Mouse (Mus musculus): Measurements from ENCODE around the gene Tuba1a. TPM values are rescaled to one million over a fixed set of nuclear protein-coding genes. Genes with fewer than 3 reads are reported as not detected.
"Not testable (repeated sequence)": the region's sequence is repeated elsewhere in the genome, so short reads cannot be mapped to it uniquely, and the experiment has no call there.

Gene Tuba1a
- polyA plus RNA-seq, 1 experiment from 2014 or later: 1,480 TPM

GRCm38 (mm10) chr15:98984681-98985080 is 31.2 kb upstream of the Tuba1a start:
- Histone ChIP-seq H3K4me1 (peaks cover 44% of the 10 kb centered on the region), H3K9ac (no peak overlapping the region), H3K27ac (peak overlapping the region; percentile 92), H3K4me3 (peak overlapping the region; percentile 48; the same call in 1 of the 2 replicates), H3K9me3 (no peaks in the 10 kb centered on the region), H3K4me2 (peak overlapping the region; percentile 68; the same call in 1 of the 2 replicates), H3K36me3 (no peaks in the 10 kb centered on the region), H3K27me3 (no peaks in the 10 kb centered on the region)
- WGBS: 61% methylated on average over 6 of the region's 6 CpGs
- ATAC-seq (ENCODE audit: insufficient number of reproducible peaks, insufficient read depth, low FRiP score, low TSS enrichment, low read depth): no peak

GRCm38 (mm10) chr15:98983431-98984081 is 30.1 kb upstream of the Tuba1a start:
- 42% methylated on average over 16 of the region's 16 CpGs for WGBS
- Histone ChIP-seq H3K4me1 (peaks cover 47% of the 10 kb centered on the region), H3K27ac (peak overlapping the region; percentile 34; the same call in 1 of the 2 replicates), H3K36me3 (no peaks in the 10 kb centered on the region), H3K9me3 (no peaks in the 10 kb centered on the region), H3K27me3 (no peaks in the 10 kb centered on the region), H3K4me2 (no peak overlapping the region), H3K9ac (no peak overlapping the region), H3K4me3 (no peak overlapping the region)
- ATAC-seq (ENCODE audit: insufficient number of reproducible peaks, insufficient read depth, low FRiP score, low TSS enrichment, low read depth): no peak

DNA sequence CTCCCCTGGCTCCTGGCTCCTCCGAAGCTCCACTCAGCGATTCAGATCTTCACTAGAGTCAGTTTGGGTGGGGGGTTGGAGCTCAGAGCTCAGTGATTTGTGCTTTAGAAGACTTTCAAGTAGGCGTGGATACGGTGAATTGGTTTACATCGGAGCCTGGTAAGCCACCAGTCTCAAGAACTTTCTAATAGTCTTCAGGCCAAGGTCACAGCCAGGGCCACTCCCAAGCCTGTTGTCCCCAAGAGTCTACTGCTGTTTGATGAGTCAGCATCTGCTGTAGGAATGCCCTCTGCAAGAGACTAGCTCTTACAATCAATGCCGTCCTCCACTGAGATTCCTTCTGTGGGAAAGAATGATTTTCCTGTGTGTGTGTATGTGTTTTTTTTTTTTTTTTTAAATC is 28.6 kb upstream of the Tuba1a start:
- no peak for ATAC-seq (ENCODE audit: insufficient number of reproducible peaks, insufficient read depth, low FRiP score, low TSS enrichment, low read depth)
- Histone ChIP-seq H3K27me3 (no peaks in the 10 kb centered on the region), H3K4me3 (no peak overlapping the region), H3K4me1 (peaks cover 47% of the 10 kb centered on the region), H3K4me2 (no peak overlapping the region), H3K36me3 (no peaks in the 10 kb centered on the region), H3K9me3 (no peaks in the 10 kb centered on the region), H3K9ac (no peak overlapping the region), H3K27ac (no peak overlapping the region)
- WGBS: 82% methylated on average over 6 of the region's 6 CpGs

- H3K4me3 ChIP-seq: no peak overlapping the region
- no peak overlapping the region for H3K27ac ChIP-seq
- H3K4me1 ChIP-seq: peaks cover 36% of the 10 kb centered on the region
- no peak for ATAC-seq (ENCODE audit: insufficient number of reproducible peaks, insufficient read depth, low FRiP score, low TSS enrichment, low read depth)
- 33% methylated on average over 7 of the region's 7 CpGs for WGBS
- H3K9ac ChIP-seq: no peak overlapping the region
- H3K36me3 ChIP-seq: no peaks in the 10 kb centered on the region
- no peak overlapping the region for H3K4me2 ChIP-seq
- H3K27me3 ChIP-seq: no peaks in the 10 kb centered on the region
- no peaks in the 10 kb centered on the region for H3K9me3 ChIP-seq
Measured at GRCm38 (mm10) chr15:98980012-98980614, 26.6 kb upstream of the Tuba1a start.

DNA sequence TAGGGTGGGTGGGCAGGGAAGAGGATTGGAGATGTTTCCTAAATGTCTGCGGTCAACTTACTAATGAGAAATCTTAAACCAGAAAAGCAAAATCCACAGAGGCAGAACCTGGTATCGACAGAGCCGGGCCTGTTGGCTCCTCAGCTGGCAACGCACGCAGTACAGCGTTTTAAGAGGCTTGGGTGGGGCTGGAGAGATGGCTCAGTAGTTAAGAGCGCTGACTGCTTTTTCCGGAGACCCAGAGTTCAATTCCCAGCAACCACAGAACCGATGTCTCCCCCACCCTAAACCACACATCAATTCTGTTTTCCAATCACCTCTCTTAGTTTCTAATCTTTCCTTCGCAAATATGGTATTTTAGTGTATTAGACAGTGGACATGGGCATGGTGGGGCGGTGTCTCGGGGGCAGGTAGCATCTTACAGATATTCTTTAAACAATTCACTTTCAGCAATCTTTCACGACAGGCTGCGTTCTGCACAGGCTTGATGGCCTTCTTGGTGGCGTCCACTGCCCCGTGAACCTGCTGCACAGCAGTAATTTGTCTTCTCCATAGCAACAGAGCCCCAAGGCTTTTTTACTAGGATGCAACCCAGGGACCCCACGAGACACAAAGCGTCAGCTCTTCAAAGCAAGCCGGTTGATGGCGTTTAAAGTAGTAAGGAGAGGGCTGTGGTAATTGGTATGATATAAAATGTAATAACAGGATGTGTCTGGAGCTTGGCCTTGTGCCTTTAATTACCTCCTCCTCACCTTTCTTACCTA is 25.1 kb upstream of the Tuba1a start:
- no peaks in the 10 kb centered on the region for H3K36me3 ChIP-seq

DNA sequence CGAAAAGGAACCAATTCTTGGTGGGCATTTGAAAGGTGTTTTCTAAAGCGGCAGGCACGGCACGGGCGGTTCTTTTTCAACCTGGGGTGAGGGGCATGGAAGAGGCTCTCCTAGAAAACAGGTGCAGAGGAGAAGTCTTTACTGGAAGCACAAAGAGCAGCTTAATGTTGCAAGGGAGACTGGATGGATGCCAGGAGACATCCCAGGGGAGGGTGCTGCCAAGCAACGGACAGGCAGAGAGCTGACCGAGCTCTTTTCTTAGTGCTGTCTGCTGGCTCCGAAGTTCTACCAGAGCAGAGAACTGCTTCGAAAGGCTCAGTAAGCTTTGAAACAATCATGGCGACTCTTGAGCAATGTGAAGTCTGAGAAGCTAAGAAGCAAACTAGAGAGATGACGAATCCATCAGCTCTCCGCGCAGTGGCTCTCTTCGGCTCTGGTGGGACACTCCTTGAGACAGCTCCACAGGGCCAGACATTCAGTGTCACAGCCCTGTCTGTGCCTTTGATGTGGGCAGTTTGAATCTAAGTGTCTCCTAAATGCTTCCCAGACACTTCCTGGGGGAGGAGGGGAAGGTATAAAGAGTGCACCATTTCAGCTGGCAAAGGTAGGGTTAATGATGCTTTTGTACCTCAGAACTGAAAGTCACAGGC is 24.4 kb upstream of the Tuba1a start:
- no peaks in the 10 kb centered on the region for H3K9me3 ChIP-seq
- peak overlapping the region; percentile 7; the same call in 1 of the 2 replicates for H3K9ac ChIP-seq
- peaks cover 33% of the 10 kb centered on the region for H3K4me1 ChIP-seq
- ATAC-seq (ENCODE audit: insufficient number of reproducible peaks, insufficient read depth, low FRiP score, low TSS enrichment, low read depth): no peak; the same call in 1 of the 2 replicates
- H3K4me3 ChIP-seq: no peak overlapping the region
- H3K27ac ChIP-seq: peak overlapping the region; percentile 77
- 53% methylated on average over 14 of the region's 14 CpGs for WGBS
- peak overlapping the region; percentile 40 for H3K4me2 ChIP-seq
- no peaks in the 10 kb centered on the region for H3K36me3 ChIP-seq
- H3K27me3 ChIP-seq: no peaks in the 10 kb centered on the region

More for the DNA sequence above, 25.1 kb upstream of the Tuba1a start:
- Histone ChIP-seq H3K9me3 (no peaks in the 10 kb centered on the region), H3K9ac (no peak overlapping the region), H3K4me3 (no peak overlapping the region), H3K4me1 (peaks cover 30% of the 10 kb centered on the region), H3K27ac (peak overlapping the region; percentile 44), H3K4me2 (no peak overlapping the region), H3K27me3 (no peaks in the 10 kb centered on the region)
- ATAC-seq (ENCODE audit: insufficient number of reproducible peaks, insufficient read depth, low FRiP score, low TSS enrichment, low read depth): no peak
- 49% methylated on average over 20 of the region's 20 CpGs for WGBS

- peaks cover 33% of the 10 kb centered on the region for H3K4me1 ChIP-seq
- no peak for ATAC-seq (ENCODE audit: insufficient number of reproducible peaks, insufficient read depth, low FRiP score, low TSS enrichment, low read depth)
- no peaks in the 10 kb centered on the region for H3K27me3 ChIP-seq
- H3K36me3 ChIP-seq: no peaks in the 10 kb centered on the region
- peak overlapping the region; percentile 77 for H3K27ac ChIP-seq
- no peak overlapping the region for H3K4me3 ChIP-seq
- peak overlapping the region; percentile 40; the same call in 1 of the 2 replicates for H3K4me2 ChIP-seq
- 65% methylated on average over 21 of the region's 21 CpGs for WGBS
- H3K9me3 ChIP-seq: no peaks in the 10 kb centered on the region
- H3K9ac ChIP-seq: peak overlapping the region; percentile 7; the same call in 1 of the 2 replicates
Measured at GRCm38 (mm10) chr15:98976763-98977758, 23.6 kb upstream of the Tuba1a start.

DNA sequence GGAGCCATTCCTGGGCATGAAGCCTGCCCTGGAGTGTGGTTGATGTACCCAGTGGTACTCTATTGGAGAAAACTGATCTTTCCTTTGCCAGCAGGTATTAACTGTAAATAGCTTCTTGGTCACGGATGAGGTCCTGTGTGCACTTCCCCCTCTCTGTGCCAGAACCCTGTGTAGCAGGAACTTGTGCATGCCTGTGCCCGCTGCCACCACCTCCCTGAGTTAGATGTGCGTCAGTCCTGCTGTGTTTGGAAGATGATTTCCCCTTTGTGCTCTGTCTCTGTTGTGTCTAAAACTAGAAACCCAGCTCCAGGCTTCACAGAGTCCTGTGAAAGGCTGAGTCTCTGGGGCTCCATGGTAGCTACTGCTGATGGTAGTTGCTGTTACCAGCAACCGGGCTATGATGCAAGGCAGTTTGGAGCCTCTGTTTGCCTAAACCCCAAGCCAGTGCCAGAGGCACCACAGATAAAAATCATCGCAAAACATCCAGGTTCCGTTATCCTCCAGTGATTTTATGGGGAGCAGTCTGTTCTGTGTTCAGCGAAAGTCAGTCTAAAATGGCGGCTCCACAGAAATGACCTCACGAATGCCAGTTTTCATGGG is 19.6 kb upstream of the Tuba1a start:
- Histone ChIP-seq H3K9ac (no peak overlapping the region), H3K4me2 (no peak overlapping the region), H3K4me3 (no peak overlapping the region), H3K27ac (peak overlapping the region; percentile 58), H3K36me3 (no peaks in the 10 kb centered on the region), H3K4me1 (peaks cover 58% of the 10 kb centered on the region), H3K27me3 (no peaks in the 10 kb centered on the region), H3K9me3 (no peaks in the 10 kb centered on the region)
- ATAC-seq (ENCODE audit: insufficient number of reproducible peaks, insufficient read depth, low FRiP score, low TSS enrichment, low read depth): no peak
- 80% methylated on average over 9 of the region's 9 CpGs for WGBS

DNA sequence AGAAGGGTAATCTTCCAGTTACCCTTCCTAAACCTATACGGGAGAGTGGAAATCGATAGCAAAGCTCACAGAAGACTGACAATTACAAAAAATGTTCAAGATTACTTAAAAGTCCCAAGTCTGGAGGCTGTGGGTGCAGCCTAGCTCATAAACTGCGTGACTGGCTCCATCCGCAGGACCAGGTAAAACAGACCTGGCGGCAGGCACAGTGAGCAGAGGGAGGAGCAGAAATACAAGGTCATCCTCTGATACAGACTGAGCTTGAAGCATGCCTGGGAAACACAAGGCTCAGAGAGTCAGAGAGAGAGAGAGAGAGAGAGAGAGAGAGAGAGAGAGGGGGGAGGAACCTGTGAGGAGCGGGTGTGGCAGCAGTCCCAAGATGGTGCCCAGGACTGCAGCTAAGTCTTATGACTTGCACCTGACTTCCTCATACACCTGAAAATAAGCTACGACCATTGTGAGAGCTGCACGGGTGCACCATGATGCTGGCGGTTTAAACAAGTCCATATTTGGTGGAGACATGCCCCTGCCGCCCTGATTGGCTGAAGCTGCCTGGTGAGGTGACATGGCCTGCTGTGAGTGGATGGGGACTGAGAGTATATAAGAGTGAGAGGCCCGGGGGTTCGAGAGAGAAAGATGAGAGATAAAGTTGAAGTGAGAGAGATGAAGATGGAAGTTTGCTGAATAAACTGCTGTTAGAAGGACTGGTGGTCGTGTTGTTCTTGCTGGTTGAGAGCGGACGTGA is 18.2 kb upstream of the Tuba1a start:
- not testable (repeated sequence) for H3K4me3 ChIP-seq; H3K36me3 ChIP-seq; H3K9me3 ChIP-seq; H3K9ac ChIP-seq; ATAC-seq (ENCODE audit: insufficient number of reproducible peaks, insufficient read depth, low FRiP score, low TSS enrichment, low read depth); H3K27me3 ChIP-seq
- H3K4me1 ChIP-seq: peaks cover 45% of the 10 kb centered on the region
- WGBS: 67% methylated on average over 15 of the region's 15 CpGs
- peak overlapping the region; percentile 60 for H3K27ac ChIP-seq
- H3K4me2 ChIP-seq: 0 out of 2 replicates have a peak overlapping the region, but pooled peaks have one; percentile 1

GRCm38 (mm10) chr15:98971111-98971510 is 17.6 kb upstream of the Tuba1a start:
- ATAC-seq (ENCODE audit: insufficient number of reproducible peaks, insufficient read depth, low FRiP score, low TSS enrichment, low read depth): no peak
- 19% methylated on average over 4 of the region's 4 CpGs for WGBS
- Histone ChIP-seq H3K4me1 (peaks cover 43% of the 10 kb centered on the region), H3K9ac (no peak overlapping the region), H3K4me2 (0 out of 2 replicates have a peak overlapping the region, but pooled peaks have one; percentile 1), H3K27me3 (no peaks in the 10 kb centered on the region), H3K27ac (peak overlapping the region; percentile 60), H3K9me3 (no peaks in the 10 kb centered on the region), H3K36me3 (no peaks in the 10 kb centered on the region), H3K4me3 (no peak overlapping the region)
